Mouse (Mus musculus) heart, adult 2 months (tissue): ENCODE measurements around the gene H13. TPM values are rescaled to one million over a fixed set of nuclear protein-coding genes. Genes with fewer than 3 reads are reported as not detected.

ENCODE experiments used
- DNase-seq, 2 experiments: peaks; one replicate each; pipeline ENCODE4 v3.0.0; 2021
- H3K27ac ChIP-seq: fragments of 200-600 bp; 2 replicates; pipeline ENCODE4 v1.8.1; 2022
- H3K27me3 ChIP-seq: fragments of 200-500 bp; 2 replicates; pipeline ENCODE4 v1.6.1; 2012; ENCODE audit warnings: mild to moderate bottlenecking, low read length, inconsistent platforms, mixed read lengths; ENCODE audit not compliant: control insufficient read depth, insufficient read depth
- H3K36me3 ChIP-seq: fragments of 200-500 bp; 2 replicates; pipeline ENCODE4 v1.6.1; 2012; ENCODE audit warnings: low read length, inconsistent platforms; ENCODE audit not compliant: control insufficient read depth, insufficient read depth
- H3K4me1 ChIP-seq: fragments of 200-500 bp; 2 replicates; pipeline ENCODE4 v1.6.1; 2011; ENCODE audit warnings: low read length; ENCODE audit not compliant: control insufficient read depth, insufficient read depth
- H3K4me3 ChIP-seq: fragments of 200-600 bp; 2 replicates; pipeline ENCODE4 v1.8.1; 2022
- H3K79me2 ChIP-seq: fragments of 200-500 bp; replicated peaks from 2 replicates; pipeline ENCODE4 v1.6.1; 2012; ENCODE audit warnings: mild to moderate bottlenecking, inconsistent platforms, low read length, moderate library complexity, mixed read lengths; ENCODE audit not compliant: control insufficient read depth, insufficient read depth
- H3K9ac ChIP-seq: fragments of 200-500 bp; 2 replicates; pipeline ENCODE4 v1.6.1; 2012; ENCODE audit warnings: low read depth, mild to moderate bottlenecking, control low read depth, inconsistent platforms, low read length, mixed read lengths
- CTCF ChIP-seq: fragments of 200-600 bp; IDR thresholded peaks from 2 replicates; pipeline ENCODE4 v1.8.1; 2022; ENCODE audit warnings: antibody characterized with exemption, mild to moderate bottlenecking, moderate library complexity
- EP300 ChIP-seq: fragments of 200-500 bp; IDR thresholded peaks from 2 replicates; pipeline ENCODE4 v1.6.1; 2011; ENCODE audit warnings: low read depth, low read length, control low read depth; ENCODE audit not compliant: insufficient read depth
- POLR2A ChIP-seq: fragments of 200-500 bp; IDR thresholded peaks from 2 replicates; pipeline ENCODE4 v1.6.1; 2011; ENCODE audit warnings: mild to moderate bottlenecking, low read depth, low read length, control low read depth; ENCODE audit not compliant: insufficient read depth
- WGBS: fragments of 180-500 bp; shearing (Covaris S2); methylation state at CpG from one replicate; pipeline ENCODE4 v1.1.7; 2018; 5-methylcytosine and 5-hydroxymethylcytosine counted together
- intact Hi-C: fragments of 180-260 bp; cut with DNase I; formaldehyde crosslinking; loops from one replicate; pipeline ENCODE4 v1.15.1; 2025
- polyA plus RNA-seq: library from polyadenylated mRNA; depleted of rRNA; stranded (reverse); fragments of >200 nt; gene quantifications from 2 replicates; pipeline ENCODE4 v1.2.3, GENCODE M21; 2012
- total RNA-seq, 2 experiments: library from RNA; stranded (reverse); gene quantifications; 2 replicates each; pipeline ENCODE4 v1.2.3; 2021

H13 gene
- total and polyA plus RNA-seq, 3 experiments = 33.9 to 43.5 (median 37.6) TPM

GRCm38 (mm10) chr2:152727795-152728510 lies 58.7 kb downstream of the H13 start:
- intact Hi-C loops = loop anchor here (1.0 kb wide), 1 partner anchor 10 kb away; no protein-coding TSS in a partner anchor
- H3K27me3 ChIP-seq = no peaks in the 10 kb centered on the region
- peak overlapping the region; percentile 69 for H3K9ac ChIP-seq
- 57% methylated on average over 14 of the region's 14 CpGs for WGBS
- no peaks in the 10 kb centered on the region for H3K79me2 ChIP-seq
- TF ChIP-seq EP300 = peak; percentile 86
- TF ChIP-seq POLR2A = peak; percentile 97
- no peak for TF ChIP-seq CTCF
- peak; percentile 66 to 77 for DNase-seq
- H3K36me3 ChIP-seq = no peaks in the 10 kb centered on the region
- H3K27ac ChIP-seq = peak overlapping the region; percentile 93
- peaks cover 25% of the 10 kb centered on the region for H3K4me1 ChIP-seq
- peak overlapping the region; percentile 44 for H3K4me3 ChIP-seq

- Histone ChIP-seq H3K4me1 (peaks cover 26% of the 10 kb centered on the region), H3K36me3 (no peaks in the 10 kb centered on the region), H3K9ac (peak overlapping the region; percentile 8; the same call in 1 of the 2 replicates), H3K4me3 (no peak overlapping the region), H3K27ac (peak overlapping the region; percentile 93), H3K27me3 (no peaks in the 10 kb centered on the region), H3K79me2 (no peaks in the 10 kb centered on the region)
- DNase-seq = no peak
- TF ChIP-seq CTCF (no peak), POLR2A (no peak), EP300 (no peak)
- intact Hi-C loops = no loop called here
- WGBS = 75% methylated on average over 7 of the region's 7 CpGs
These were observed 59.3 kb downstream of the H13 start for GRCm38 (mm10) chr2:152728594-152728993.

DNA sequence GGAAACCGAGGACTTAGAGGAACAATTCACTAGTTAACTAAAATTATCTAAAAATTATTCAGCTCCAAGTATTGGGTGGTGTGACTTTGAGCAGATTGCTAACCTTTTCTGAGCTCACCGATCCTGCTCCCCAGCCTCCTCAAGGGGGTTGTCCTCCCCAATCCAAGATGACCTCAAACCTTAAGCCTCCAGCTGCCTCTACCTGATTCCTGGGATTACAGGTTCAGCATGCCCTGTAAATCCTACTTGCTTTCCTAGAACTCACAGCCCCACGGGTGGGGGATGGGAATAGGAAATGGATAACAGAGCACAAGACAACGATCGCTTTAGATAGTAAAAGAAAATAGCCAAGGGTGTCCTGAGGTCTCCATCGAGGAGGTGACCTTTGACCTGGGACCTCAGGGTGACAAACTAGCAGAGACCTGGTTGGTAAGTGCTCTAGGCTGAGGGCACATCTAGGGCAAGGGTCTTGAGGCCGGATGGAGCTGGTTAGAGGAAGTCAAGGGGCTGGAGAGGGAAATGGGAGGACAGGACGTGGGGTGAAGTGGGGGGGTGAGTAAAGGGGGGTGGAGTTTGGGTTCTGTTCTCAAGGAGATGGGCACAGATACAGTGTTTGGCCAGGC lies 59.9 kb downstream of the H13 start:
- Histone ChIP-seq H3K4me1 (peaks cover 25% of the 10 kb centered on the region), H3K27me3 (no peaks in the 10 kb centered on the region), H3K27ac (peak overlapping the region; percentile 93), H3K36me3 (no peaks in the 10 kb centered on the region), H3K4me3 (no peak overlapping the region), H3K9ac (peak overlapping the region; percentile 34), H3K79me2 (no peaks in the 10 kb centered on the region)
- peak in 1 of 2 experiments; percentile 32 for DNase-seq
- intact Hi-C loops = no loop called here
- no peak for TF ChIP-seq CTCF
- no peak for TF ChIP-seq POLR2A
- peak; percentile 19; the same call in 1 of the 2 replicates for TF ChIP-seq EP300
- 31% methylated on average over 8 of the region's 8 CpGs for WGBS

- TF ChIP-seq EP300 (0 out of 2 replicates have a peak, but pooled peaks have one; percentile 0), POLR2A (peak; percentile 44), CTCF (no peak)
- Histone ChIP-seq H3K36me3 (no peaks in the 10 kb centered on the region), H3K27ac (peak overlapping the region; percentile 93), H3K4me1 (peaks cover 26% of the 10 kb centered on the region), H3K79me2 (no peaks in the 10 kb centered on the region), H3K27me3 (no peaks in the 10 kb centered on the region), H3K4me3 (no peak overlapping the region), H3K9ac (peak overlapping the region; percentile 34)
- intact Hi-C loops = no loop called here
- DNase-seq = peak; percentile 77 to 84
- 7% methylated on average over 7 of the region's 7 CpGs for WGBS
These were observed 60.4 kb downstream of the H13 start for GRCm38 (mm10) chr2:152729636-152730020.

- peaks cover 20% of the 10 kb centered on the region for H3K4me1 ChIP-seq
- TF ChIP-seq EP300 (no peak), POLR2A (no peak), CTCF (no peak)
- H3K9ac ChIP-seq = no peak overlapping the region
- no peaks in the 10 kb centered on the region for H3K36me3 ChIP-seq
- intact Hi-C loops = no loop called here
- H3K27me3 ChIP-seq = no peaks in the 10 kb centered on the region
- H3K79me2 ChIP-seq = no peaks in the 10 kb centered on the region
- DNase-seq = no peak
- 96% methylated on average over 2 of the region's 2 CpGs for WGBS
- no peak overlapping the region for H3K4me3 ChIP-seq
- H3K27ac ChIP-seq = peak overlapping the region; percentile 54
These were observed 63.9 kb downstream of the H13 start for GRCm38 (mm10) chr2:152733201-152733600.

DNA sequence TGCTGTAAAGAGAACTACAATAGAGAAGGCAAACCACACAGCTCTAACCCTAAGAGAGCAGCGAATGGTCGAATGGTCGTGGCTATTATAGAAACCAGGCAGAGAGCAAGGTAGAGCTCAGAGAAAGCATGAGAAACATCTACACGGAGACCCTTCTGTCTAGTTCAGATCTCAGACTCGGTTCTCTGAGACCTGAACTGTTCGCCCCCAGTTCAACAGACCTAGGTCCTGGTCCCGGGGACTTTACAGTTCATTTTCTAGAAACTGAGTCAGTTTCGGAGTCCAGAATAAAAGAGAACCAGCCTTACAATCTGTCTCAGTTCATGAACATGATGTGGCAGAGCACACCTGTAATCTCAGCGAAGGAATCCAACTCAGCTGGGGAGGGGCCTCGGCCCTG lies 65.2 kb downstream of the H13 start:
- Histone ChIP-seq H3K4me1 (peaks cover 11% of the 10 kb centered on the region), H3K9ac (peak overlapping the region; percentile 46), H3K79me2 (no peaks in the 10 kb centered on the region), H3K27ac (peak overlapping the region; percentile 89), H3K36me3 (no peaks in the 10 kb centered on the region), H3K4me3 (peak overlapping the region; percentile 0; the same call in 1 of the 2 replicates), H3K27me3 (no peaks in the 10 kb centered on the region)
- DNase-seq = no peak
- intact Hi-C loops = no loop called here
- no peak for TF ChIP-seq EP300
- WGBS = 45% methylated on average over 10 of the region's 10 CpGs
